Mouse (Mus musculus): Measurements from ENCODE around the gene Hykk.

Gene Hykk

GRCm38 (mm10) chr9:54980674-54981073 lies 63.6 kb downstream of the Hykk start, which contains the start of gene Chrna5:
TSS of gene Chrna5 (plus strand) at chr9:54980880.
- no peak for DNase-seq (ENCODE audit: low read depth, low spot score)

- no peak for DNase-seq (ENCODE audit: low read depth, low spot score)
These were observed 64.5 kb downstream of the Hykk start for GRCm38 (mm10) chr9:54981291-54982191.

GRCm38 (mm10) chr9:54982401-54982800 lies 65.3 kb downstream of the Hykk start:
- DNase-seq (ENCODE audit: low read depth, low spot score): no peak

GRCm38 (mm10) chr9:54990362-54990761 lies 73.3 kb downstream of the Hykk start:
- no peak for DNase-seq (ENCODE audit: low read depth, low spot score)

- no peak for DNase-seq (ENCODE audit: low read depth, low spot score)
These were observed 77.3 kb downstream of the Hykk start for GRCm38 (mm10) chr9:54994381-54994780.

- no peak for DNase-seq (ENCODE audit: low read depth, low spot score)
These were observed 78.6 kb downstream of the Hykk start for GRCm38 (mm10) chr9:54995645-54996044.

Data from brain, embryonic 18.5 days (tissue).